Mouse (Mus musculus) kidney, adult 18-20 months (tissue): ENCODE results near the gene Yipf2.
"Not testable (repeated sequence)": the region's sequence is repeated elsewhere in the genome, so short reads cannot be mapped to it uniquely, and the experiment has no call there.

Experiments used
- DNase-seq: peaks from one replicate; pipeline ENCODE4 v3.0.0; 2021

Gene Yipf2

DNA sequence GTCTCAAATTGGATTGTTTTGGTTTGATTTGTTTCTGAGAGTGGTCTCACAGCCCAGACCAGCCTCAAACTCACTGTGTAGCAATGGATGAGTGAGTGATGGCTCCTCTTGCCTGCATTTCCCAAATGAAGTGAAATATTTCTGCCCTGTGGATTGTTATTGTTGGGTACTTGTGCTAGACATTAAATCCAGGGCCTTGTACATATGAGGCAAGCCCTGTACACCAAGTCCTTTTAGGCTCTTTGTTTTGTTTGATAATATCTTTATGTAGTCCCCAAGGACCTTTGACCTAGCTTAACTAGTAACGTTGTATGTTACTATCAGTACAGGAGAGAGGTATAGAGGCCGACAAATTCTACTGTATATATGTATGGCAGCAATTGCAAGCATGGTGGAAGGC, 2.2 kb upstream of the Yipf2 start:
- no peak for DNase-seq

DNA sequence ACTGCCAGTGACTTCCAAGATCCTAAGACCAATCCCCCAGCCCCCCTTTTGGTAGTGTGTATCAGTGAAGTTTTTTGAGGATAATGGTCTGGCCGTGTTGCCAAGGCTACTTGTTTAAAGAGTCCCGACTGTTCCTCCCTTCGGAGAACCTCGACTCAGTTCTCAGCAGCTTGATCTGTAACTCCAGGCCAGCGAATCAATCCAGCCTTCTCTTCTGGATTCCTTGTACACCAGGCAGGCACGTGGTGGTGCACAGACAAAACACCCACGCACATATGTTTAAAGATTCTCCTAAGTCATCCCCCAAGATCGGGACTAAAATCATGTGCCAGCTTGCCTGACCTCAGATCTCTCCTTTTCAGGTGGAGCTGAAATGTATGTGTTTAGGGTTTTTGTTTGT, 1.7 kb upstream of the Yipf2 start:
- DNase-seq, result not testable (repeated sequence)

DNA sequence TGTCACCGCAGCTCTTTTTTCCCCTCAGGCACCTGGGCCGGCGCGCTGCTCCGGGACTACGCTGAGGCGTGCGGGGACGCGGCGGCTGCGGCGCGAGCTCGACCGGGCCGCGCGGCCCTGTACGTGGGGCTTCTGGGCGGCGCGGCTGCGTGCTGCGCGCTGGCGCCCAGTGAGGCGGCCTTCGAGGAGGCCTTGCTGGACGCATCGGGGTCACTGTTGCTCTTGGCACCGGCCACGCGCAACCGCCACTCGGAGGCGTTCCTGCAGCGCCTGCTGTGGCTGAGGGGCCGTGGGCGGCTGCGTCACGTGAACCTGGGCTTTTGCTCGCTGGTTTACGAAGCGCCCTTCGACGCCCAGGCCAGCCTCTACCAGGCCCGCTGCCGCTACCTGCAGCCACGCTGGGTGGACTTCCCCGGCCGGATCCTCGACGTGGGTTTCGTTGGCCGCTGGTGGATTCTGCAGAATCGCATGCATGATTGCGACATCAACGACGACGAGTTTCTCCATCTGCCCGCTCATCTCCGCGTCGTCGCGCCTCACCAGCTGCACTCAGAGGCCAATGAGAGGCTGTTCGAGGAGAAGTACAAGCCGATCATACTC, 594 bp upstream of the Yipf2 start:
- DNase-seq, result no peak

DNA sequence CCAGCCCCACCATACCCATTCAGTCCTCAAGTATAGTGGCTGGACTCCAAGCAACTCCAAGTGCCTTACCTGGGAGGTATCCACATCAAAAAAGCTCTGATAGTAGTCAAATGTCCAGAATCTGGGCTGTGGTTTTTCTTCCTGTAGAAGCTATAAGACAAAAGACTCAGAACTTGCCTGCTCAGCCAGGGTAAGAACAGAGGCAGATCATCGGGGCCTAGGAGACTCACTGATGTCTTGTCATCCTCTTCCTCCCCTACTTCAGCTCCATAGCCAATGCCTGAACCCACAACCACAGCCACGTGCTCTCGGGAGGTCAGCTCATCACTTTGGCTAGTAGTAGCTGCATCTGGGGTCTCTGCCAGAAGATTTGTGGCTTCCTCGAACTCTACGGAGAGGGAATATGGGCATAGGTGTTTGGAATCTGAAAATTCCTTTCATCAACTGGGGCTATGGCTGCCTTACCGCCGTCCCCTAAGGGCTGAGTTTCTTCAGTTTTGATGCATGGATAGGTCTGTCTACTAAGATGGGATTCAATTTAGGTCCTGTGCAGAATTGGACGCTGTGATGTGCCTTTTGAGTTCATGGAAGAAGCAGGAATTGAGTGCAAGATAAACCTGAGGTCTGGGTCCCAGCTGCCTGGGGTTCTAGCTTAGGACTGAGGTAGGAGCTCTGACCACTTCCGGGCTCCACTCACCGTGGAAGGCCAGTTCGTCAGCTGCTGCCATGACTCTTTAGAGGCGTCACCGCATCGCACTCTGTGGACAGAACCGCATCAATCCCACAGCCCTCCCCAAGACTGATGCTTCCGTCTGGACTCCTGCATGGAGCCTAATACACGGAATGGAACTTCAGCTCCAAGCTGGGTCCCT, 561 bp downstream of the Yipf2 start:
- no peak for DNase-seq

DNA sequence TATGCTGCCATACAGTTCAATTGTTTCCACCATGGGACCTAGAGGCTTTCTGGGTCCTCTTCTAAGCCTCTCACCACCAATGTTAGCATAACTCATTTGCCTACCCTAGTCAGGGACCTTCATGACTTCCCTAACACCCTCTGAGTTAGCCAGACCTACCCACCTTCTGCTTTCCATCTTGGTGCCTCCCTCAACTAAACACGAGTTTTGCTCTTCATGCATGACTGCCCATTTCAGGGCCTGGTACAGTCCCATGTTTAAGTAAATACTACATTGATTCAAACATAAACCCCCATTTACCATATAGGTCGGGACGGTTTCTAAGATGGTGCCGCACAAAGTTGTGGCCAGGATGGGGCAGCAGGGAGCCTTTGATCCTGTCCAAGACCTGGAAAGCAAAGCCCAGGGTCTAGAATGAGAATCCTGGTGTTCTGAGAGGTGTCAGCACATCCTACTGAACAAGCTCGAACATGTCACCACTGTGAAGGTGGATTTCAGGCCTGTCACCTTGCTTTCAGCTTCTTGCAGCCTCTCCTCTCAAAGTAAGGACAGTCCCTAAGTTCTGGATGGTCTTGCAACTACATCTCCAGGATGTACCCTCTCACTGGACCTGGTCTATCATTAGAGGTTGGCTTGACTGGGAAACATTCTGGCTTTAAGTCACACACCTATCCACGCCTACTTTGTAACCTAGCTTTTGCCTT, 1.3 kb downstream of the Yipf2 start:
- no peak for DNase-seq

DNA sequence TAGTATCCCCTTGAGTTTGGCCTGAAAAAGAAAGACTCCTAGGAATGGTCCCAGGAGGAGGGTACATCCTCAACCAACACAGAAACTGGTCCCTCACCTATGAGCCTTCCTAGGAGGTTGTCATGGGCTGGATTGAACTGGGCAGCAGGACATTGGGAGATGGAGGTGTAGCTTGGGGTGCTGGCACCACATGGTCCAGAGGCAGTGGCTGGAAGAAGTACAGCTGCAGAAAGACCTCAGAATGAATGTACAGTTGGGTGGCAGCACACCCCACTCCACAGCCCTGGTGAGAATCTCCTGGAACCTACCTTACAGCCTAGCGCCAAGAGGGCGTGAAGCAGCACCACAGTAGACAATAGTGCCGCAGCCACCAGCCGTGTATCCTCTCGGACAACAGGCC, 3.1 kb downstream of the Yipf2 start:
- DNase-seq, result no peak

DNA sequence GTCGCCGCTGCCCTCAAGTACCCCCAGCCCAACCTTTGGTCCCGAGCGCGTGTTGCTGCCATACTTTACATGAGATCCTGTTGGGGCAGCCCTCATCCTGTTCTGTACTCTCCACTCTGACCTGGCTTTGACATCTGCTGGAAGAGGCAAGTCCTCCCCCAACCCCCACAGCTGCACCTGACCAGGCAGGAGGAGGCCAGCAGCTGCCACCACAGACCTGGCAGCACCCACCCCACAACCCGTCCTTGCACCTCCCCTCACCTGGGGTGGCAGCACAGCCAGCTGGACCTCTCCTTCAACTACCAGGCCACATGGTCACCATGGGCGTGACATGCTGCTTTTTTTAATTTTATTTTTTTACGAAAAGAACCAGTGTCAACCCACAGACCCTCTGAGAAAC, 4.3 kb downstream of the Yipf2 start:
- no peak for DNase-seq

DNA sequence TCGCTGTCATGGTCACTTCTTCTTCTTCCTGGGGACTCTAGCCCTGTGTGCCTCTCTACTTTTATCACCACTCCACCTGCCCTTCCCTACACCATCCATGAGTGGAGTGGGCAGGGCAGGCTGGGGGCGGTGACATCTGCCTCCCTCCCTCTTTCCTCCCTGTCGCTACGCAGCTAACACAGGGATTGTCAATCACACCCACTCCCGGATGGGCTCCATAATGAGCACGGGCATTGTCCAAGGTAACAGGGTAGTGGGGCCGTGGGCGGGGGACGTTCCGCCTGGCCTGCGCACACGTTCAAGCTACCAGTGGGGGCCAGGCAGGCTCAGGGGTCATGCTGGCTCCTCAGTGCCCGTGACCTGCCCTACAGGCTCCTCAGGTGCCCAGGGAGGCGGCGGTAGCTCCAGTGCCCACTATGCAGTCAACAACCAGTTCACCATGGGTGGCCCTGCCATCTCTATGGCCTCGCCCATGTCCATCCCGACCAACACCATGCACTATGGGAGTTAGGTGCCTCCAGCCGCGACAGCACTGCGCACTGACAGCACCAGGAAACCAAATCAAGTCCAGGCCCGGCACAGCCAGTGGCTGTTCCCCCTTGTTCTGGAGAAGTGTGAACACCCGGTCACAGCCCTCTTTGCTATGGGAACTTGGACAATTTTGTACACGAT, 4.8 kb downstream of the Yipf2 start:
- DNase-seq, result no peak

DNA sequence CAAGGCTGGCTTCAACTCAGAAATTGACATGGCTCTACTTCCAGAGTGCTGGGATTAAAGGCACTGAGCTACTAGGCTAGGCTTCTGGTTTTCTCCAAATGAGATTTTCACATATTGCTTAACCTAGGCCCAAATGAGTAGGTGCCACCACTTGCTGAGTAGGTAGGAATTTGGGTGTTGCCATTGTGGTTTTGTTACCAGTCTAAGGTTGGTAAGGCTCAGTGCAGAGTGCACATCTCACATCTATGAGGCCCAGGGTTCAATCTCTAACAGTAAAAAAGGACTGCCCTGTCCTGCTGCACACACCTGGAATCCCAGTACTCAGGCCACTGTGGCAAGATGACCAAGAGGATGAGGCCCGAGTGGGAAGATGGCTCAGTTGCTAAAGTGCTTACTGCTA, 7.2 kb downstream of the Yipf2 start:
- no peak for DNase-seq

DNA sequence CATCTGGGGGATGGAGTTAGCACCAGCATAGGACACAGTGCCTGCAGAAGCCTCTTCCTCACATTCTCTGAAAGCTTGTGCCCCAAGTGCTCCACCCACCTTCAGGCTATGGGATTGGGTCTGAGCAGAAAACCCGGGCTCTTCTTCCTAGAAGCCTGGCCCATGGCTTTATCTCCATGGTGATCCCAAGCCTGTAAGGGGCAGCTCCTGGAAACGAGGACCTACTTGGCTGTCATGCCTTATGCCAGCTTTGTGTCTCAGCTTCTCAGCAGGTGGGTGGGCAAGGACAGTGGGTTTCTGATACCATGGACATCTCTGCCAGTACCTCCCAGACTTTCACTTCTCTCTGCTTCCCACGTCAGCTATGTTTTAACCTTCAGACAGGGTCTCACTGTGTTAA, 14.4 kb downstream of the Yipf2 start:
- no peak for DNase-seq

DNA sequence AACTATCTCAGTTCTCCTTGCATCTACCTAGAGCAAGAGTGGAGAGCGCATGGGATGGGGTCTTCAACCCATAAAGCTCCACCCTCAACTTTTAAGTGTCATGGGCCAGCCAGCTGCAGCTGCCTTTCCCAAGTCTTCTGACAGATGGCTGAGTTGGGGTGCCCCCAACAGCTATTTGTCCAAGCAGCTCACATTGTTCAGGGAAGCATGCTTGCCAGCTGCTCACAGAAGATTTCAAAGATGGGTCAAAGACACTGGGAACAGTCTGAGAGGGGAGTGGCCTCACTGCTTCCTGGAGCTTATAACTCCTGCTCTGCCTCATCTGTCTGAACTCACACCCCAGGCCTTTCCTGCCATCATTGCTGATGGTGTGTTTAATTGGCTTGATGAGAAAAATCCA, 16.3 kb downstream of the Yipf2 start:
- DNase-seq, result no peak

DNA sequence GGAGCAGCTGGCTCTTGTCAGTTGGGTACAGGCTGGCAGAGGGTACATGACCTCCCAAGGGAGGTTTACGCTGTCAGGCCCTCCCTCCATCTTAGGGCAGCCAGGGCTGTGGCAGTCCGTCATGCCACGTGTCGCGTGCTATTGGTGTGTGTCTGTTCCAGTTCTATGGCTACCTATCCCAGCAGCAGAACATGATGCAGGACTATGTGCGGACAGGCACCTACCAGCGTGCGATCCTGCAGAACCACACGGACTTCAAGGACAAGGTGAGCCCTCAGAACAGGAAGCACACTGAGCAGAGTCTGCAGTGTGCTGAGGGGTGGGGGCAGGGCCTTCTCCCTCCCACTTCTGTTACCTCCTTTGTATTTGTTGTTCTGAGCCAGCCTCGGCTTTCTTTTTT, 17.4 kb downstream of the Yipf2 start:
- no peak for DNase-seq

DNA sequence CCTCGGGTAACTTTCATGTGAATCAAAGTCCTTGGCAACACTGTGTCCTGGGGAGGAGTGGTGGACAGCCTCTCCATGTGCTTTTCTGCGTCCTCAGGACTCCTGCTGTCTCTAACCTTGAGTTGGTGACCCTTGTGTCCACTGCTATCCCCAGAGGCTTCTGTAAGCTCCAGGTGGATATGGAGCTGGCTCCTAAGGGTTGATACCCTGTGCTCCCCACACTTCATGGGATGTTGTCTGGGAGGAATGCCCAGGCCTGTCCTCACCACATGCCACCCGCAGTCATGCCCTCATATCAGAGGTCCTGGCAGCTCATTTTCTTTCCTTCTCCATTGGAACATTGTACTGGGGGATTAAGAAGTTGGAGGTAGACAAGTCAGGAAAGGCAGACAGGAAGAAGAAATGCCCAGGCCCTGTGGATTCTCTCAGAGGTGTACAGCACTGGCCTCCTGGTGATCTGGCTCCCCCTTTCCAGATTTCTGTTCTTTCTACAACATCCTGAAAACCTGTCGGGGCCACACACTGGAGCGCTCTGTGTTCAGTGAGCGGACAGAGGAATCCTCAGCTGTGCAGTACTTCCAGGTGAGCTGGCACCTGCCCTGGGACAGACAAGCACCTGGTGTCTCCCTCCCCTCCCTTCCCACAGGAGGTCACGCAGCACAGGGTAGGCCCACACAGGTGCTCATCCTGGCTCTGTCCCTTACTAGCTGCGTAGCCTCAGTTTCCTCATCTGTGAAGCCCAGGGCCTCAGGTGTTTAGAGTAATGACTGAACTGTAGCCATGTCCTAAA, 18.4 kb downstream of the Yipf2 start:
- no peak for DNase-seq

DNA sequence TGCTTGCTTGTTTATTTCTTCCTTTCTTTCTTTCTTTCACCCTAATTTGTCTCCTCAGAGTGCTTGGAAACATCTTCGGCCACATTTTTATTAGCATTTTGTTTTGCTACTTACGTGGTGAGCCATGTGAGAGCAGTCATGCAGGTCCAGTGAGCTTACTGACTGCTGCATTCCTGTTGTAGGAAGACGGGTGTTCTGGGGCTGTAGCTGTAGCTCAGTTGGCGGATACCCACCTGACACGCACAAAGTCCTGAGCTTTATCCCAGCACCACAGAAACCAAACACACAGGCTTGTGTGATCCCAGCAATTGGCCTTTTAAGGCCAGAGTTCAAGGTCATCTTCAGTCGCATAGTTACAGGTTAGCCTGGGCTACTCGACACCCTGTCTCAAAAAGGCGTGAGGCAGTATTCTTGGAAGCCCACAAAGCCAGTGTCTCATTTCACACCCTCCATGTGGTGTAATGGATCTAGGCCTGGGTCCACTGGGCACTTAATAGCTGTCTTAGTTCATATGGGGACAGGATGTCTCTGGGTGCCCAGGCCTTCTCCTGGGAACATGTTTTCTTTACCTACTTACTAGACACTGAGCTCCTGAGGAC, 23.9 kb downstream of the Yipf2 start:
- no peak for DNase-seq

DNA sequence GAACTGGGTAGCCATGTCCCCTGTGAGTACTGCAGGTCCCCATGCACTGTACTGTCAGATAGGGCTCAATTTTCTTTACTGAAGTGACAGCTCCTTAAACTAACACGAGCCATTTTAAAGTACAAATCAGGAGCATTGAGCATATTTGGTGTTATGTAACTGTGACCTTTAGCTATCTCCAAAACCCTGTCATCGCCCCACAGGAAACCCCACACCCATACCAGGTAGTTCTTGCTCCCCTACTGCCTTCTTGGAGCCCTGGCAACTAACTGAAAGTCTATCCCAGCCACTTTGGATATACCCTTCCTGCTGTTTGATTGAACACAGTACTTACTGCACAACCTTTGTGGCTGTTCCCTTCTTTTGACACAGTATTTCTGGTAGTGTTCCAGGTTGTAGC, 25.6 kb downstream of the Yipf2 start:
- DNase-seq, result no peak

DNA sequence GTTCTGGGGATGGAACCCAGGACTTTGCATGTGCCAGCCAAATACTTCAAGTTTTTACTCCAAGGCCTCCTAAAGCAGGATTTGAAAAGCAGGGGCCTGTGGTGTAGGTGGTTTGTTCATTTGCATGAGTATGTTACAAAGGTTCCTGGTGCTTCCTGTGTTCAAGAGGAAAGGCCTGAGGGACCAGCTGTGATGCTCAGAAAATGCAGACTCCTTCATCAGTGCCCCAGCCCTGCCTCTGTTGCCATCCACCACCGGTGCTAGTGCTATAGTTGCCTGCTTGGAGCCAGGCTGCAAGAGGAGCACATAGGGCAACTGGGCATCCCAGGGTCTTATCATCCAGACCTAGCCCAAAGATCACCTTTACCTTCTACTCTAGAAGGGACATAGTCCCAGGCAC, 26.1 kb downstream of the Yipf2 start:
- DNase-seq, result no peak

DNA sequence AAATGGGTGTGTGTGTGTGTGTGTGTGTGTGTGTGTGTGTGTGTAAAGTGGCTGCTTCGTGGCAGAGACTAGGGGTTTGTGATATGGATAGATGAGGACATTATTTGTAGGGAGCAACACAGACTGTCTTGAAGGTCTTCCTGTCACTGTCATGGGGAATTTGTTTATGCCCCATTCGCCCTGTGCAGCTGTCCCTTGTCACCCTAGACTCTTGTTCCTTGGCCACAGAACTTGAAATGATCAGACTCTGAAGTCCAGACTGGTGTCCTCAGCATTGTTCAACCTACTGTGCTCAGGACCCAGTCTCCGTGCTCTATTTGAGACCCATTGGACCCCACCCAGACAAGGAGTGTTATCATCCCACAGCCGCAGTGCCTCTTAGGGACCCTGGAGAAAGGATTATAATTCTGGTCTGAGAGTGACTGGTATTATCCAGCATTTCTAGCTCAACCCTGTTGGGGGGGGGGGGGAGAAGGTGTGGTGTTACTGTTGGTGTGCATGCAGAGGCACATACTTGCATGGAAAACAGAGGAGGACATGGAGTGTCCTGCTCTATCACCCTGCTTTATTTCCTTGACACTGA, 27.5 kb downstream of the Yipf2 start:
- no peak for DNase-seq

DNA sequence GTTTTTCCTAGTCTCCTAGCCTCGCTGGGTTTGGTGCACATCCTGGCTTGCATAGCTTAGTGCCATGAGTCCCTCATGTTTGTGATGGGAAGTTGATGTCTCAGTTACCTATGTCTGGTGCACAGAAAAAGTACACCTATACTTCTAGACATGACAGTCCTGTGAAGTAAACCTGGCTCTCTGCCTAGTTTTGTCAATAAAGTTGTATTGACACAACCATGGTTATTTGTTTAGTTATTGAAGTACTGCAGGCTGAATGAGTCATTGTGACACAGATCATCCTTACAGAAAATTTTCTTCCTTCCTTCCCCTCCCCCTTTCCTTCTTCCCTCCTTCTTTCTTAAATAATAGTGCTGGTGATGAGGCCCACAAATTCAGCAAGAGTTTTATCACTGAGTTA, 28.2 kb downstream of the Yipf2 start:
- DNase-seq, result no peak

DNA sequence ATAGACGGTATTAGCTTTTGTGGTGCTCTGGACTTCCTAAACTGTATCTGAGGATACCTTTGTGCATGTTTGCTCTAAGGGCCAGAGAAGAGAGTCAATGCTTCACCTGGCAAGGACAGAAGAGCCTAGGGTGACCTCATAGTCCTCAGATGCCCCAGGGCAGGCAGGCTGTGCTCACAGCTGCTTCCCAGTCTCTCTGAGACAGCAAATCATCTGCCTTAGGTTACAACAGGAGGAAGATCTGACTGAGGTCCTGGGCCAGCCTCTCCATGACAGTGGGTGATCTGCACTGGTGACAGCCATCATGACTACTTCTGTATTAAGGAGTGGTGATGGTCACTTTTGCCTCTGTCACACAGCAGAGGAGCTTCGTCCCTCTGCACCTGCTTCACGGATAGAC, 33.5 kb downstream of the Yipf2 start:
- no peak for DNase-seq

DNA sequence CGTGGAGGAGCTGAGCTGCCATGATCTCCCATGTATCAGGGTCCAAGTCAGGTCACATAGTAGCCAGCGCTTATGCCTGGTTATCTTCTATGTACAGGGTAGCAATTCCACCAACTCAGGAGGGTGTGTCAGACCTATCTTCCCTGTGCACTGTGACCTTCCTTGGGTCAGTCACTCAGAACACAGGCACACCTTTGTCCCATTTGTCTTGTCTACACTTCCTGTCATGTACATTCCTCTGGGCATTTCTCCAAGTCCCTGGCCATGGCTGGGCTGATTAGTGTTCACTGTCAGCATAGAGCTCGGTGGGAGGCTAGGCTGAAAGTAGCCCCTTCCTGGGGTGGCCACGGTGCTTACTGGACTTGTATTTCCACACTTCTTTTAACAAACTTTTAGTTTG, 34.3 kb downstream of the Yipf2 start:
- no peak for DNase-seq

DNA sequence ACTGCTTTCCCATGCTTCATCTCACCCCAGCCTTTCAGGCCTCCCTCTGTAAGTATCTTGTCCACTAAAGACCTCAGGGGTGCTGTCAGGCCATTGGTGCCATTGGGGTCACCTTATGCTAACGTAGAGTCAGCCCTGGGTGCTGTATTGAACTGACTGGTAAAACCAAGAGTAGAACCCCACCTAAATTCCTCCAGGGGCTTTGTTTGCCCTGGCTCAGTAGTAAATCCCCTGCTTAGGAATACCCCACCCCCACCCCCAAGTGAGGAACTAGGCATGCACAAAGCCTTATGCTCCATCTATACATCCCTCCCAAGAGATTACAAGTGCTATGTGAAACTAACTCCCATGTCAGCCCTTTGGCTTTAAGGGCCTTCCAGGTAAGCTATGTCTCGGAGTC, 35.1 kb downstream of the Yipf2 start:
- no peak for DNase-seq

DNA sequence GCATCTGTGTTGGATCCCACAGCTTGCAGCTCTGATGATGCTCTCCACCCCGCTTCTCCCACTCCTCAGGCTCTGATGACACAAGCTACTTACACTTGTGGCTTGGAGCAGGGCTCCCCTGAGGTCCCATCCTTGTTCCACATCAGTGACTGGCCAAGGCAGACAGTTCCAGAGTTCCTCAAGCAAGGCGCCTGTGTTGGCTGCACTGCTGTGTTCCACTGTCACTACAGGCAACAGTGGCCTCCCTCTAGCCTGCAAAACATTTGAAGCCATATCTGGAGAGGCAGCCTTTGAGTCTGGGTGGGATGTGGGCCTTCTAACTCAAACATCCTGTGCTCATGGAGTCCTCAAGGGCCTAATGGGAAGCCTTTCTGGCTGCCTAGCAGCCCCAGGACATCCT, 35.6 kb downstream of the Yipf2 start:
- no peak for DNase-seq
